Mouse (Mus musculus) bone marrow, adult 2 months (tissue): ENCODE data around the gene Gabpb2.

ENCODE experiments used
- CTCF ChIP-seq: fragments of 200-500 bp; IDR thresholded peaks from 2 replicates; pipeline ENCODE4 v1.5.1; 2011; ENCODE audit warnings: low read length, control low read depth; ENCODE audit not compliant: control insufficient read depth, insufficient read depth
- POLR2A ChIP-seq: fragments of 200-500 bp; IDR thresholded peaks from 2 replicates; pipeline ENCODE4 v1.6.1; 2011; ENCODE audit warnings: low read depth, mild to moderate bottlenecking, control low read depth, low read length, borderline replicate concordance; ENCODE audit not compliant: control insufficient read depth

DNA sequence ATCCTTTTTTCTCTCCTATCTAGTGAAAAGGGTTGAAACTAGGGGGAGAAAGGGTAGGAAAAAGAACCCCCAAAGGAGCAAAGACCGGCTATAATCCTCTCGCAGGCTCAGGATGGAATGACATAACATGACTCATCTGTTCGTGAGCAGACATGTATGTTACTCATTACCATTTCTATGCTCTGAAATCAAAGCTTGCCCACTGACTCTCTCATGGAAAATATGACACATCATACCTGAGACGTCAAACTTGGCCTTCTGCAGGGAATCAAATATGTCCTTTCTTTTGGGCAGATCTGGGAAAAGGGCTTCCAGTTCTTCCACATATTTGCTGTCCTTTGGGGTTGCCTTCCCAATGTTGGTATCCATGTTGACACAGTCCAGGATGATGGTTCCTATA lies 44.3 kb upstream of the Gabpb2 start:
- TF ChIP-seq CTCF = no peak
- TF ChIP-seq POLR2A = no peak
